Mouse (Mus musculus): Measurements from ENCODE around the gene Cnnm4. TPM values are rescaled to one million over a fixed set of nuclear protein-coding genes. Genes with fewer than 3 reads are reported as not detected.

Cnnm4 gene
- polyA plus RNA-seq, 1 experiment from 2014 or later: 2.7 TPM

DNA sequence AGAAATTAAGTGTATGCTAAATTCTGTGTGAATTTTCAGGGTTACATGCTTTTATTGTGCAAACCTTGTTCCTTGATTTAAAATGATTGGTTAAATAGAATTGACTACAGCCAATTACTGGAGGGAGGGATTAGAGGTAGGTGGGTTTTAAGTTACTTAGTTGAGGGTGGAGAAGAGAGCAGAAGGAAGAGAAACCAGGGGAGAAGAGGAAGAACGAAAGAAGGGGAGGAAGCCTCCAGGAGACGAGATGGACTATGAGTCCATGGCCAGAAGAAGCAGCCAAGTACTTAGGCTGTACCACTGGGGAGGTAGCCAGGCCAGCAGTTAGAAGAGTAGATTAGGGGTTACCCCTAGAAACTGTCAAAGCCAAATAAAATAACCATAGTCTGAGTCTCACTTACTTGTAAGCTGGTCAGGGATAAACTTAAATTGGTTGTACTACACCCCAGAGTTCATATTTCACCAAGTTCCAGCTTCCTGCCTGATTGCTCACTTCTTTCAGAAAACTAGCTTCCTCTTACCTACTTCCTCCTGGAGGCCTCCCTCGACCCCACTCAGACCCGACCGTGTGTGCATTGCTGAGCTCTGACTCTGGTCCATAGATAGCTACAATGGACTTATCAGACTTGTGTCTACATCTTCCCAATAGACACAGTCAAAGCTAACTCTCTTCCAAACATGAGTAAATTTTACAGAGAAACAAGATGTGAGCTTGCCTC is 25.2 kb upstream of the Cnnm4 start:
- Histone ChIP-seq H3K4me3 (replicated peaks) (no peak overlapping the region), H3K9me3 (replicated peaks) (no peaks in the 10 kb centered on the region), H3K27ac (replicated peaks) (peak overlapping the region; percentile 56), H3K9ac (no peak overlapping the region), H3K4me1 (replicated peaks) (peaks cover 12% of the 10 kb centered on the region), H3K36me3 (replicated peaks) (no peaks in the 10 kb centered on the region; the same call in 1 of the 2 replicates), H3K4me2 (no peak overlapping the region; the same call in 1 of the 2 replicates), H3K27me3 (no peaks in the 10 kb centered on the region)
- 20% methylated on average over 5 of the region's 5 CpGs for WGBS (ENCODE audit: insufficient replicate concordance)
- ATAC-seq (ENCODE audit: insufficient read depth): no peak

DNA sequence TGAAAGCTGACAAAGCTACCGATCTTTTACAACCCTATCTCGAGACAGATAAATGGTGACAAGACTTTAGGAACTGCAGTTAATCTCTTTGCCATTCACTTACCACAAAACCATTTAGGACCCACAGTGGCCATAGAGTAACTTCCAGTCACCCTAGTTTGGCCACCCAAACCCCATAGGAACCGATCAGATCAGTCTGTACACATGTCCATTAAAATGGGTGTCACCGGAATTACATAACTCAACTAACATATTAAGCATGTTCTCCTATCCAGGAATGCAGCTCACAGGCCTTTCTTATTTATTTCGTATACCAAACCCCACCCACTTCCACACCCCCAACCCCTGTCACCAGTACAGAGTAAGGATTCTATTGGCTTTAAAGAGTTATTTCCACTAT is 24.6 kb upstream of the Cnnm4 start:
- Histone ChIP-seq H3K4me2 (no peak overlapping the region), H3K27ac (replicated peaks) (peak overlapping the region; percentile 56), H3K4me1 (replicated peaks) (peaks cover 12% of the 10 kb centered on the region), H3K36me3 (replicated peaks) (no peaks in the 10 kb centered on the region), H3K9ac (no peak overlapping the region), H3K9me3 (replicated peaks) (no peaks in the 10 kb centered on the region), H3K4me3 (replicated peaks) (no peak overlapping the region), H3K27me3 (no peaks in the 10 kb centered on the region)
- WGBS (ENCODE audit: insufficient replicate concordance): 39% methylated on average over 5 of the region's 5 CpGs
- ATAC-seq (ENCODE audit: insufficient read depth): no peak

- Histone ChIP-seq H3K36me3 (replicated peaks) (no peaks in the 10 kb centered on the region), H3K9me3 (replicated peaks) (no peaks in the 10 kb centered on the region), H3K4me2 (no peak overlapping the region), H3K4me3 (replicated peaks) (no peak overlapping the region), H3K27me3 (no peaks in the 10 kb centered on the region), H3K4me1 (replicated peaks) (no peaks in the 10 kb centered on the region), H3K9ac (no peak overlapping the region), H3K27ac (replicated peaks) (no peak overlapping the region)
- 59% methylated on average over 6 of the region's 6 CpGs for WGBS (ENCODE audit: insufficient replicate concordance)
- ATAC-seq (ENCODE audit: insufficient read depth): no peak
Observed at GRCm38 (mm10) chr1:36454055-36454815, 17.2 kb upstream of the Cnnm4 start.

- H3K4me1 ChIP-seq (replicated peaks): no peaks in the 10 kb centered on the region
- H3K27me3 ChIP-seq: no peaks in the 10 kb centered on the region
- 10% methylated on average over 7 of the region's 7 CpGs for WGBS (ENCODE audit: insufficient replicate concordance)
- H3K4me2 ChIP-seq: no peak overlapping the region
- no peak overlapping the region for H3K9ac ChIP-seq
- no peak for ATAC-seq (ENCODE audit: insufficient read depth)
- H3K27ac ChIP-seq (replicated peaks): no peak overlapping the region
- H3K36me3 ChIP-seq (replicated peaks): no peaks in the 10 kb centered on the region
- H3K4me3 ChIP-seq (replicated peaks): no peak overlapping the region
- H3K9me3 ChIP-seq (replicated peaks): no peaks in the 10 kb centered on the region
Observed at GRCm38 (mm10) chr1:36457388-36458014, 13.9 kb upstream of the Cnnm4 start.

DNA sequence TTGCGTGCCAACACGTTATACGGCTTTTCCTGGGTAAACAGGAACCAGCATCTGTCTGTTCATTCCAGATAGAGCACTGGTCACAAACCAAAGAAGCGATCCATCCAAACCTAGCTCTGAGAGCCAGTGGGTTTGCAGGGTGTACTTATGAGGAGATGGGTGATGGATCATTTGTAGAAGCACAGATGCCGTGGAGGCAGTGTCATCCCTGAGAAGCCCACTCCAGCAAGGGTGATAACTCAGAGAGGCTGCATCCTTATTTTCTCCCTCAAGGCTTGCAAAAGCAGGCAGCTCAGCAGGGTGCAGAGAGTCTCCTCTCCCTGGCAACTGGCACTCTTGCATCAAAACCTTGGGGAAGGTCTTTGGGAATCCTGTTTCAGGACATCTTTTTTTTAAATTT is 13.3 kb upstream of the Cnnm4 start:
- no peaks in the 10 kb centered on the region for H3K4me1 ChIP-seq (replicated peaks)
- ATAC-seq (ENCODE audit: insufficient read depth): no peak
- no peaks in the 10 kb centered on the region for H3K27me3 ChIP-seq
- WGBS (ENCODE audit: insufficient replicate concordance): 24% methylated on average over 5 of the region's 5 CpGs
- H3K4me3 ChIP-seq (replicated peaks): no peak overlapping the region
- no peak overlapping the region for H3K4me2 ChIP-seq
- no peaks in the 10 kb centered on the region for H3K9me3 ChIP-seq (replicated peaks)
- H3K27ac ChIP-seq (replicated peaks): no peak overlapping the region
- H3K9ac ChIP-seq: no peak overlapping the region
- no peaks in the 10 kb centered on the region for H3K36me3 ChIP-seq (replicated peaks)

DNA sequence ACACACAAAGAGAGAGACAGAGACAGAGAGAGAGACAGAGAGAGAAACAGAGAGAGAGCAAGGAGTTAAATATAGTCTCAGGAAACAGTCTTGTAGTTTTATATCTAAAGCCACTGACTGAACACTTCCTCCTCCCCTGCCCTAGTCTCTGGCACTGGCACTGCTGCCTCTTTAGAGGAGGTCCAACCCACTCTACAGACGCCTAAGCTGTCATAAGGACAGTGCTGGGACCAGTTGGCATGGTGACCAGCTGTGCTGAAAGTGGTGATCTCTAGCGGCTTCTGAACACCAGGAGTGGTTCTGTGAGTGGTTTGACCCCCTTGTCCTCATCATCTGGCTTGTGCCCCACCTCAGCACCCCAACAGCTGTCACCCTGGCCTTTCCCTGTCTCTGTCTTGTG is 9.6 kb upstream of the Cnnm4 start:
- Histone ChIP-seq H3K27ac (replicated peaks) (no peak overlapping the region), H3K9ac (no peak overlapping the region), H3K4me3 (replicated peaks) (no peak overlapping the region), H3K4me1 (replicated peaks) (0 out of 2 replicates have a peak, but pooled peaks cover 6% of the 10 kb centered on the region), H3K9me3 (replicated peaks) (no peaks in the 10 kb centered on the region), H3K36me3 (replicated peaks) (no peaks in the 10 kb centered on the region), H3K4me2 (no peak overlapping the region), H3K27me3 (peaks cover 6% of the 10 kb centered on the region; the same call in 1 of the 2 replicates)
- ATAC-seq (ENCODE audit: insufficient read depth): no peak
- WGBS (ENCODE audit: insufficient replicate concordance): 10% methylated on average over 2 of the region's 2 CpGs

GRCm38 (mm10) chr1:36465641-36466160 is 5.7 kb upstream of the Cnnm4 start:
- Histone ChIP-seq H3K36me3 (replicated peaks) (no peaks in the 10 kb centered on the region), H3K4me3 (replicated peaks) (no peak overlapping the region), H3K27ac (replicated peaks) (no peak overlapping the region), H3K9ac (no peak overlapping the region), H3K4me2 (no peak overlapping the region), H3K9me3 (replicated peaks) (no peaks in the 10 kb centered on the region), H3K4me1 (replicated peaks) (peaks cover 25% of the 10 kb centered on the region), H3K27me3 (peaks cover 6% of the 10 kb centered on the region; the same call in 1 of the 2 replicates)
- ATAC-seq (ENCODE audit: insufficient read depth): no peak
- 54% methylated on average over 4 of the region's 4 CpGs for WGBS (ENCODE audit: insufficient replicate concordance)

- Histone ChIP-seq H3K36me3 (replicated peaks) (no peaks in the 10 kb centered on the region), H3K27me3 (peaks cover 15% of the 10 kb centered on the region), H3K4me1 (replicated peaks) (peaks cover 39% of the 10 kb centered on the region), H3K4me2 (no peak overlapping the region), H3K9me3 (replicated peaks) (no peaks in the 10 kb centered on the region), H3K27ac (replicated peaks) (no peak overlapping the region), H3K4me3 (replicated peaks) (no peak overlapping the region), H3K9ac (no peak overlapping the region)
- 46% methylated on average over 5 of the region's 5 CpGs for WGBS (ENCODE audit: insufficient replicate concordance)
- no peak for ATAC-seq (ENCODE audit: insufficient read depth)
Observed at GRCm38 (mm10) chr1:36467446-36467845, 4.0 kb upstream of the Cnnm4 start.

GRCm38 (mm10) chr1:36469811-36470444 is 1.5 kb upstream of the Cnnm4 start:
- 55% methylated on average over 2 of the region's 2 CpGs for WGBS (ENCODE audit: insufficient replicate concordance)
- peak overlapping the region; percentile 99; the same call in 1 of the 2 replicates for H3K4me2 ChIP-seq
- H3K4me1 ChIP-seq (replicated peaks): peaks cover 56% of the 10 kb centered on the region
- H3K27me3 ChIP-seq: peaks cover 30% of the 10 kb centered on the region
- H3K9me3 ChIP-seq (replicated peaks): no peaks in the 10 kb centered on the region
- no peak overlapping the region for H3K9ac ChIP-seq
- ATAC-seq (ENCODE audit: insufficient read depth): no peak
- H3K27ac ChIP-seq (replicated peaks): no peak overlapping the region
- no peak overlapping the region for H3K4me3 ChIP-seq (replicated peaks)
- H3K36me3 ChIP-seq (replicated peaks): no peaks in the 10 kb centered on the region

DNA sequence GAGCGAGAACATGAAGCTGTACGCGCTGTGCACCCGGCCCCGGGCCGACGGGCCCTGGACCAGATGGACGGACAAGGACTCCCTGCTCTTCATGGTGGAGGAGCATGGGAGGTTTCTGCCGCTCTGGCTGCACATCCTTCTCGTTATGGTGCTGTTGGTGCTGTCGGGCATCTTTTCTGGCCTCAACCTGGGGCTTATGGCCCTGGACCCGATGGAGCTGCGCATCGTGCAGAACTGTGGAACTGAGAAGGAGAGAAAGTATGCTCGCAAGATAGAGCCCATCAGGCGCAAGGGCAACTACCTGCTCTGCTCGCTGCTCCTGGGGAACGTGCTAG is 653 bp downstream of the Cnnm4 start:
- H3K9ac ChIP-seq: peak overlapping the region; percentile 78
- peak overlapping the region; percentile 75 for H3K4me3 ChIP-seq (replicated peaks)
- H3K4me2 ChIP-seq: peak overlapping the region; percentile 99
- 15% methylated on average over 18 of the region's 18 CpGs for WGBS (ENCODE audit: insufficient replicate concordance)
- H3K9me3 ChIP-seq (replicated peaks): no peaks in the 10 kb centered on the region
- no peaks in the 10 kb centered on the region for H3K36me3 ChIP-seq (replicated peaks)
- peaks cover 24% of the 10 kb centered on the region for H3K27me3 ChIP-seq
- ATAC-seq (ENCODE audit: insufficient read depth): 0 out of 2 replicates have a peak, but pooled peaks have one; percentile 4
- peaks cover 68% of the 10 kb centered on the region for H3K4me1 ChIP-seq (replicated peaks)
- no peak overlapping the region for H3K27ac ChIP-seq (replicated peaks)

Data from liver, embryonic 15.5 days (tissue).